Mouse (Mus musculus) layer of hippocampus, postnatal 25 days (tissue): ENCODE results near the gene Gm13278. TPM values are rescaled to one million over a fixed set of nuclear protein-coding genes. Genes with fewer than 3 reads are reported as not detected.
"Not testable (repeated sequence)": the region's sequence is repeated elsewhere in the genome, so short reads cannot be mapped to it uniquely, and the experiment has no call there.

Experiments used
- DNase-seq, 2 experiments: peaks; one replicate each; pipeline ENCODE4 v3.0.0; 2022; ENCODE audit warnings: mixed read lengths in 2 of 2, low spot score in 1 of 2; ENCODE audit errors: extremely low spot score in 1 of 2
- total RNA-seq, 2 experiments: library from RNA; stranded (reverse); gene quantifications; 2 replicates each; pipeline ENCODE4 v1.2.3; 2021

The Gm13278 gene
- total RNA-seq, 2 experiments from 2014 or later, result not detected

GRCm38 (mm10) chr4:88785409-88785808, 5.9 kb upstream of the Gm13278 start, which contains the start of gene Gm13276:
Gene Gm13276 (plus strand): TSS chr4:88785709.
- DNase-seq, result not testable (repeated sequence)

GRCm38 (mm10) chr4:88788402-88788801, 2.9 kb upstream of the Gm13278 start, which contains the start of gene Gm13277:
Gene Gm13277 (plus strand): TSS chr4:88788632.
- DNase-seq, result peak; percentile 13 to 53

DNA sequence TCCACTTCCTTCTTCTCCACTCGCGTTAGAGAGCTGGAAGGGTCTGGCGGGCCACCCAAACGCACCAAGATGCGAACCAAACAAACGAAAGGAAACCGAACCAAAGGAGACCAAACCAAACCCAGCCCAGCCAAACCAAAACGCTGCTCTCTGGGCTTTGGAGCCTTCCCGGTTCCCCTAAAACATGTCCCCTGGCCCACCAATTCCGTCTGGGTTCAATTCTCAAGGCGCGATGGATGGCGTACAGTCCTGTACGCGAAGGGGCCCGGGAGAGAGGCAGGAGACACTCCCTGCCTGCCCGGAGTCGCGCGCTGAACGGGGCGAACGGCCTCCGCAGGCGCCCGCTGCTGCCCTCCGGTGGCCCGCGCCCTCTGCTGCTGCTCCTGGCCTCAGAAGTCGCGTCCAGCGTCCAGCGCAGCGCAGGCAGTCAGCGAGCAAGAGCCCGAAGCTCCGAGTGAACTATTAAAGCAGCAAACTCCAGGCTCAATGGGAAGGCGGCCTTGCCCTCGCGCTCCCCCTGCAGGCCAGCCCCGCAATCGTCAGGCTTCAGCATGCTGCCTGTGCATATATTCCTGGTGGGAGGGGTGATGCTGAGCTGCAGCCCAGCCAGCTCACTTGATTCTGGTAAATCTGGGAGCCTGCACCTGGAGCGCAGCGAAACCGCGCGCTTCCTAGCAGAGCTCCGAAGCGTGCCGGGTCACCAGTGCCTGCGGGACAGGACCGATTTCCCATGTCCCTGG, 2.8 kb downstream of the Gm13278 start, which contains the start of gene Gm13275:
Gene Gm13275, plus strand, starts transcription at position 552 of the 740 bp plus-strand sequence.
- peak; percentile 56 to 73 for DNase-seq

DNA sequence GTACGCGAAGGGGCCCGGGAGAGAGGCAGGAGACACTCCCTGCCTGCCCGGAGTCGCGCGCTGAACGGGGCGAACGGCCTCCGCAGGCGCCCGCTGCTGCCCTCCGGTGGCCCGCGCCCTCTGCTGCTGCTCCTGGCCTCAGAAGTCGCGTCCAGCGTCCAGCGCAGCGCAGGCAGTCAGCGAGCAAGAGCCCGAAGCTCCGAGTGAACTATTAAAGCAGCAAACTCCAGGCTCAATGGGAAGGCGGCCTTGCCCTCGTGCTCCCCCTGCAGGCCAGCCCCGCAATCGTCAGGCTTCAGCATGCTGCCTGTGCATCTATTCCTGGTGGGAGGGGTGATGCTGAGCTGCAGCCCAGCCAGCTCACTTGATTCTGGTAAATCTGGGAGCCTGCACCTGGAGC, 5.7 kb downstream of the Gm13278 start, which contains the start of gene Gm13279:
Gene Gm13279, plus strand, starts transcription at position 301 of the 400 bp plus-strand sequence.
- not testable (repeated sequence) for DNase-seq

DNA sequence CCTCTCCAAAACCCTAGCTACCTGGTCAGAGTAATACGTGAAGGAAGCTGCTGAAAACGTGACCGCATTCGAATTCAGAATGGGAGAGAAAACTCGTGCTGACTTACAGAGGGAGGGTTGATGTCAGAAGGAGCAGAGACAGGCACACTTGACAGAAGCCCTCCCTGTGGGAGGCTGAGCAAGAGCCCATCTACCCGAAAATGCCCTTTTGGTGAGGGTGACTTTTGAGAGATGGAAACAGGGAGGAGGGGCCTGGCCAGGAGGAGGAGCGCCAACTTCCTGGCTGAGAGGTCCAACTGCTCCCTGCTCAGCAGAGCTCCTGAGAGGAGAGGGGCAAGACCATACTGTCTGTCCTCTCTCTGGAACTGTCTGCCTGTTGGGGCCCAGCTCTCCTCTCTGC, 8.0 kb downstream of the Gm13278 start, which contains the start of gene Gm13285:
Gene Gm13285, plus strand, starts transcription at position 301 of the 400 bp plus-strand sequence.
- DNase-seq, result not testable (repeated sequence)

DNA sequence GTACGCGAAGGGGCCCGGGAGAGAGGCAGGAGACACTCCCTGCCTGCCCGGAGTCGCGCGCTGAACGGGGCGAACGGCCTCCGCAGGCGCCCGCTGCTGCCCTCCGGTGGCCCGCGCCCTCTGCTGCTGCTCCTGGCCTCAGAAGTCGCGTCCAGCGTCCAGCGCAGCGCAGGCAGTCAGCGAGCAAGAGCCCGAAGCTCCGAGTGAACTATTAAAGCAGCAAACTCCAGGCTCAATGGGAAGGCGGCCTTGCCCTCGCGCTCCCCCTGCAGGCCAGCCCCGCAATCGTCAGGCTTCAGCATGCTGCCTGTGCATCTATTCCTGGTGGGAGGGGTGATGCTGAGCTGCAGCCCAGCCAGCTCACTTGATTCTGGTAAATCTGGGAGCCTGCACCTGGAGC, 11.6 kb downstream of the Gm13278 start, which contains the start of gene Gm13287:
Gene Gm13287, plus strand, starts transcription at position 301 of the 400 bp plus-strand sequence.
- DNase-seq, result not testable (repeated sequence)

GRCm38 (mm10) chr4:88805231-88805630, 13.9 kb downstream of the Gm13278 start, which contains the start of gene Gm13288:
Gene Gm13288 (plus strand): TSS chr4:88805531.
- DNase-seq, result not testable (repeated sequence)

- DNase-seq, result not testable (repeated sequence)
These were observed 14.4 kb downstream of the Gm13278 start for GRCm38 (mm10) chr4:88805761-88806160.

DNA sequence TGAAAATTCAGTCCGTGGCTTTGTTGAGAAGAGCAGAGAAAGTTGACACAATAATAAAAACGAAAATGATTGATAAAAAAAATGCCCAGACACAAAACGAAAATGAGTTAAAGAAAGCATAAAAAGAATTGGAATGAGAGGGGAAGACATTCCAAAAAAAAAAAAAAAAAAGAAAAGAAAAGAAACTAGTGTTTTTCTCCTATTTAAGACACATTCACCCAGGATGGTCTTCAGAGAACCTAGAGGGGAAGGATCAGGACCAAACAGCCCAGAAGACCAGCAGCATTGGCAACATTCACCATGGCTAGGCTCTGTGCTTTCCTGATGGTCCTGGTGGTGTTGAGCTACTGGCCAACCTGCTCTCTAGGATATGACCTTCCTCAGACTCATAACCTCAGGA, 24.6 kb downstream of the Gm13278 start, which contains the start of gene Ifna7:
Gene Ifna7, plus strand, starts transcription at position 301 of the 400 bp plus-strand sequence.
- DNase-seq, result no peak

GRCm38 (mm10) chr4:88819659-88820058, 28.3 kb downstream of the Gm13278 start, which contains the start of gene Ifna11:
Gene Ifna11 (plus strand): TSS chr4:88819959.
- no peak for DNase-seq

GRCm38 (mm10) chr4:88822995-88823394, 31.6 kb downstream of the Gm13278 start:
- peak in 1 of 2 experiments; percentile 27 for DNase-seq

GRCm38 (mm10) chr4:88827116-88827515, 35.8 kb downstream of the Gm13278 start, which contains the start of gene Ifna6:
Gene Ifna6 (plus strand): TSS chr4:88827416.
- not testable (repeated sequence) for DNase-seq

DNA sequence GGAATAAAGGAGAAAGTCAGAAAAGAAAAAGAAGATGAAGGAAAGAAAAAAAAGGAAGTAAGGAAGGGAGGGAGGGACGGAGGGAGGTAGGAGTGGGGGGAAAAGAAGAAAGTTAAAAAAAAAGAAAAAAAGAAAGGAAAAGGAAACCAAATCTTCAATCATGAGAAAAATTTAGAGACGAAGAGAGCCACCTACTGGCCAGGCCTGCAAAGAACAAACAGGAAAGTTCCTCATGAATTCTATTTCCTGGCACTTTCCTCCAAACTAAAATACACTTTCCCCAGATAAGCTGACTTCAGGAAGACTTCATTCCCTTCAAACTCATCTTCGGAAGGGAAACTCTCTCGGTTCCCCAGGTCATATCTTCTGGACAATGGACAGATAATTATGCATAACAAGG, 39.2 kb downstream of the Gm13278 start:
- peak; percentile 13 to 53 for DNase-seq

DNA sequence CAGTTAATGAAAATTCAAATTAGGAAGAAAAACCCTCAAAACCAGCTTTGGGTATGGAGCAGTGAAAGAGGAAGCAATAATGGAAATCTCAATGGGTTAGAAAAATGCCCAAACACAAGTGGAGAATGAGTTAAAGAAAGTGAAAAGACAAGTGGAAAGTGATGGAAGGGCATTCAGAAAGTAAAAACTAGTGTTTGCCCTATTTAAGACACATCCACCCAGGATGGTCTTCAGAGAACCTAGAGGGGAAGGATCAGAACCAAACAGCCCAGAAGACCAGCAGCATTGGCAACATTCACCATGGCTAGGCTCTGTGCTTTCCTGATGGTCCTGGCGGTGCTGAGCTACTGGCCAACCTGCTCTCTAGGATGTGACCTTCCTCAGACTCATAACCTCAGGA, 43.9 kb downstream of the Gm13278 start, which contains the start of gene Ifna5:
Gene Ifna5, plus strand, starts transcription at position 301 of the 400 bp plus-strand sequence.
- not testable (repeated sequence) for DNase-seq

DNA sequence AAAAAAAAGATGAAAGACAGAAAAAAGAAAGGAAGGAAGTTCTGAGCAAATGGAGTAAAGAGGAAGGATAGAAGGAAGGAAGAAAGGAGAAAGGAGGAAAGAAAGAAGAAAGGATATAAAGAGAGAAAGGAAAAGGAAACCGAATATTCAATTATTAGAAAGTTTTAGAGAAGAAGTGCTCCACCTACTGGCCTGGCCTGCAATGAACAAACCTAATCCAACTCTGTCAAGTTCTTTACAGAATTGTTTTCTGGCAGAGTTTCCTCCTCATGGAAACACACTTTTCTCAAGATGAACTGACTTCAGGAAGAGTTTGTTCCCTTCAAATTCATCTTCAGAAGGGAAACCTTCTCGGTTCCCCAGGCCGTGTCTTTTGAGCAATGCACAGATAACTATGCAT, 47.5 kb downstream of the Gm13278 start:
- peak in 1 of 2 experiments; percentile 13 for DNase-seq

- DNase-seq, result no peak
These were observed 48.7 kb downstream of the Gm13278 start for GRCm38 (mm10) chr4:88840058-88840457.

GRCm38 (mm10) chr4:88841438-88841911, 50.1 kb downstream of the Gm13278 start, which contains the start of gene Ifna4:
Gene Ifna4 (plus strand): TSS chr4:88841861.
- no peak for DNase-seq
